Mouse (Mus musculus): ENCODE data around the gene Zfyve28. TPM values are rescaled to one million over a fixed set of nuclear protein-coding genes. Genes with fewer than 3 reads are reported as not detected.

The Zfyve28 gene
- polyA plus RNA-seq, 1 experiment from 2014 or later = not detected

GRCm38 (mm10) chr5:34326249-34326691 is 38.0 kb upstream of the Zfyve28 start:
- ATAC-seq (replicated peaks; ENCODE audit: low FRiP score) (peak; percentile 18; the same call in 1 of the 2 replicates), DNase-seq (ENCODE audit: low spot score) (no peak)
- no peaks in the 10 kb centered on the region for H3K36me3 ChIP-seq (ENCODE audit: control insufficient read depth, insufficient read depth, low read length)
- no peak overlapping the region for H3K27ac ChIP-seq (ENCODE audit: low read depth, low read length)
- H3K4me1 ChIP-seq (replicated peaks; ENCODE audit: control insufficient read depth, insufficient read depth, low read length) = no peaks in the 10 kb centered on the region
- H3K4me2 ChIP-seq = peak overlapping the region; percentile 51
- WGBS = 20% methylated on average over 4 of the region's 4 CpGs
- H3K4me3 ChIP-seq (ENCODE audit: low read depth, low read length) = no peak overlapping the region
- no peaks in the 10 kb centered on the region; the same call in 1 of the 2 replicates for H3K27me3 ChIP-seq (replicated peaks; ENCODE audit: control insufficient read depth, insufficient read depth, low read length)
- H3K9ac ChIP-seq (ENCODE audit: low read depth, low read length) = peak overlapping the region; percentile 17; the same call in 1 of the 2 replicates
- H3K9me3 ChIP-seq (ENCODE audit: control insufficient read depth, low read length) = peaks cover 3% of the 10 kb centered on the region; the same call in 1 of the 2 replicates

GRCm38 (mm10) chr5:34325286-34325685 is 37.0 kb upstream of the Zfyve28 start:
- H3K9me3 ChIP-seq (ENCODE audit: control insufficient read depth, low read length) = peaks cover 2% of the 10 kb centered on the region; the same call in 1 of the 2 replicates
- no peak overlapping the region for H3K4me3 ChIP-seq (ENCODE audit: low read depth, low read length)
- H3K4me1 ChIP-seq (replicated peaks; ENCODE audit: control insufficient read depth, insufficient read depth, low read length) = no peaks in the 10 kb centered on the region
- no peak overlapping the region for H3K27ac ChIP-seq (ENCODE audit: low read depth, low read length)
- no peak for DNase-seq (ENCODE audit: low spot score)
- H3K4me2 ChIP-seq = no peak overlapping the region
- ATAC-seq (replicated peaks; ENCODE audit: low FRiP score) = no peak
- H3K9ac ChIP-seq (ENCODE audit: low read depth, low read length) = no peak overlapping the region
- H3K27me3 ChIP-seq (replicated peaks; ENCODE audit: control insufficient read depth, insufficient read depth, low read length) = no peaks in the 10 kb centered on the region; the same call in 1 of the 2 replicates
- H3K36me3 ChIP-seq (ENCODE audit: control insufficient read depth, insufficient read depth, low read length) = no peaks in the 10 kb centered on the region

GRCm38 (mm10) chr5:34321236-34321635 is 33.0 kb upstream of the Zfyve28 start:
- Histone ChIP-seq H3K27ac (ENCODE audit: low read depth, low read length) (no peak overlapping the region), H3K9ac (ENCODE audit: low read depth, low read length) (no peak overlapping the region), H3K4me3 (ENCODE audit: low read depth, low read length) (no peak overlapping the region), H3K4me1 (replicated peaks; ENCODE audit: control insufficient read depth, insufficient read depth, low read length) (no peaks in the 10 kb centered on the region), H3K36me3 (ENCODE audit: control insufficient read depth, insufficient read depth, low read length) (no peaks in the 10 kb centered on the region), H3K4me2 (no peak overlapping the region), H3K27me3 (replicated peaks; ENCODE audit: control insufficient read depth, insufficient read depth, low read length) (no peaks in the 10 kb centered on the region), H3K9me3 (ENCODE audit: control insufficient read depth, low read length) (no peaks in the 10 kb centered on the region)
- no peak for ATAC-seq (replicated peaks; ENCODE audit: low FRiP score)
- WGBS = 76% methylated on average over 4 of the region's 4 CpGs
- DNase-seq (ENCODE audit: low spot score) = no peak

GRCm38 (mm10) chr5:34319491-34320034 is 31.3 kb upstream of the Zfyve28 start:
- no peak overlapping the region for H3K9ac ChIP-seq (ENCODE audit: low read depth, low read length)
- H3K27me3 ChIP-seq (replicated peaks; ENCODE audit: control insufficient read depth, insufficient read depth, low read length) = no peaks in the 10 kb centered on the region
- H3K36me3 ChIP-seq (ENCODE audit: control insufficient read depth, insufficient read depth, low read length) = no peaks in the 10 kb centered on the region
- H3K27ac ChIP-seq (ENCODE audit: low read depth, low read length) = no peak overlapping the region
- WGBS = 50% methylated on average over 2 of the region's 2 CpGs
- ATAC-seq (replicated peaks; ENCODE audit: low FRiP score) (no peak), DNase-seq (ENCODE audit: low spot score) (no peak)
- no peaks in the 10 kb centered on the region for H3K4me1 ChIP-seq (replicated peaks; ENCODE audit: control insufficient read depth, insufficient read depth, low read length)
- H3K4me3 ChIP-seq (ENCODE audit: low read depth, low read length) = no peak overlapping the region
- no peaks in the 10 kb centered on the region for H3K9me3 ChIP-seq (ENCODE audit: control insufficient read depth, low read length)
- H3K4me2 ChIP-seq = no peak overlapping the region

- H3K4me3 ChIP-seq (ENCODE audit: low read depth, low read length) = no peak overlapping the region
- no peak overlapping the region for H3K27ac ChIP-seq (ENCODE audit: low read depth, low read length)
- H3K9ac ChIP-seq (ENCODE audit: low read depth, low read length) = no peak overlapping the region
- whole genome bisulfite sequencing = 69% methylated on average over 3 of the region's 3 CpGs
- no peaks in the 10 kb centered on the region for H3K4me1 ChIP-seq (replicated peaks; ENCODE audit: control insufficient read depth, insufficient read depth, low read length)
- no peak for DNase-seq (ENCODE audit: low spot score)
- H3K4me2 ChIP-seq = no peak overlapping the region
- no peaks in the 10 kb centered on the region; the same call in 1 of the 2 replicates for H3K27me3 ChIP-seq (replicated peaks; ENCODE audit: control insufficient read depth, insufficient read depth, low read length)
- H3K36me3 ChIP-seq (ENCODE audit: control insufficient read depth, insufficient read depth, low read length) = no peaks in the 10 kb centered on the region
- no peaks in the 10 kb centered on the region for H3K9me3 ChIP-seq (ENCODE audit: control insufficient read depth, low read length)
- ATAC-seq (replicated peaks; ENCODE audit: low FRiP score) = no peak
Observed at GRCm38 (mm10) chr5:34309016-34309415, 20.8 kb upstream of the Zfyve28 start.

- H3K4me2 ChIP-seq = no peak overlapping the region
- H3K27ac ChIP-seq (ENCODE audit: low read depth, low read length) = no peak overlapping the region
- ATAC-seq (replicated peaks; ENCODE audit: low FRiP score) (no peak), DNase-seq (ENCODE audit: low spot score) (no peak)
- H3K9me3 ChIP-seq (ENCODE audit: control insufficient read depth, low read length) = no peaks in the 10 kb centered on the region
- H3K9ac ChIP-seq (ENCODE audit: low read depth, low read length) = no peak overlapping the region
- WGBS = 74% methylated on average over 7 of the region's 7 CpGs
- no peak overlapping the region for H3K4me3 ChIP-seq (ENCODE audit: low read depth, low read length)
- no peaks in the 10 kb centered on the region for H3K36me3 ChIP-seq (ENCODE audit: control insufficient read depth, insufficient read depth, low read length)
- no peaks in the 10 kb centered on the region for H3K4me1 ChIP-seq (replicated peaks; ENCODE audit: control insufficient read depth, insufficient read depth, low read length)
- H3K27me3 ChIP-seq (replicated peaks; ENCODE audit: control insufficient read depth, insufficient read depth, low read length) = no peaks in the 10 kb centered on the region; the same call in 1 of the 2 replicates
Observed at GRCm38 (mm10) chr5:34302377-34302776, 14.1 kb upstream of the Zfyve28 start.

GRCm38 (mm10) chr5:34298937-34299535 is 10.8 kb upstream of the Zfyve28 start:
- no peaks in the 10 kb centered on the region for H3K27me3 ChIP-seq (replicated peaks; ENCODE audit: control insufficient read depth, insufficient read depth, low read length)
- no peak overlapping the region for H3K9ac ChIP-seq (ENCODE audit: low read depth, low read length)
- H3K4me3 ChIP-seq (ENCODE audit: low read depth, low read length) = no peak overlapping the region
- ATAC-seq (replicated peaks; ENCODE audit: low FRiP score) = no peak
- no peak overlapping the region for H3K27ac ChIP-seq (ENCODE audit: low read depth, low read length)
- no peak for DNase-seq (ENCODE audit: low spot score)
- no peaks in the 10 kb centered on the region for H3K9me3 ChIP-seq (ENCODE audit: control insufficient read depth, low read length)
- H3K4me1 ChIP-seq (replicated peaks; ENCODE audit: control insufficient read depth, insufficient read depth, low read length) = no peaks in the 10 kb centered on the region
- no peak overlapping the region for H3K4me2 ChIP-seq
- 75% methylated on average over 10 of the region's 10 CpGs for WGBS
- H3K36me3 ChIP-seq (ENCODE audit: control insufficient read depth, insufficient read depth, low read length) = no peaks in the 10 kb centered on the region

- H3K9ac ChIP-seq (ENCODE audit: low read depth, low read length) = no peak overlapping the region
- WGBS = 50% methylated on average over 4 of the region's 4 CpGs
- no peaks in the 10 kb centered on the region for H3K27me3 ChIP-seq (replicated peaks; ENCODE audit: control insufficient read depth, insufficient read depth, low read length)
- no peak overlapping the region for H3K27ac ChIP-seq (ENCODE audit: low read depth, low read length)
- H3K4me2 ChIP-seq = no peak overlapping the region
- DNase-seq (ENCODE audit: low spot score) = no peak
- H3K36me3 ChIP-seq (ENCODE audit: control insufficient read depth, insufficient read depth, low read length) = no peaks in the 10 kb centered on the region
- H3K9me3 ChIP-seq (ENCODE audit: control insufficient read depth, low read length) = no peaks in the 10 kb centered on the region
- H3K4me3 ChIP-seq (ENCODE audit: low read depth, low read length) = no peak overlapping the region
- no peak for ATAC-seq (replicated peaks; ENCODE audit: low FRiP score)
- no peaks in the 10 kb centered on the region for H3K4me1 ChIP-seq (replicated peaks; ENCODE audit: control insufficient read depth, insufficient read depth, low read length)
Observed at GRCm38 (mm10) chr5:34298061-34298460, 9.8 kb upstream of the Zfyve28 start.

GRCm38 (mm10) chr5:34295141-34295540 is 6.9 kb upstream of the Zfyve28 start:
- no peak overlapping the region for H3K9ac ChIP-seq (ENCODE audit: low read depth, low read length)
- H3K4me2 ChIP-seq = no peak overlapping the region
- WGBS = 78% methylated on average over 2 of the region's 2 CpGs
- peaks cover 12% of the 10 kb centered on the region for H3K27me3 ChIP-seq (replicated peaks; ENCODE audit: control insufficient read depth, insufficient read depth, low read length)
- no peaks in the 10 kb centered on the region for H3K36me3 ChIP-seq (ENCODE audit: control insufficient read depth, insufficient read depth, low read length)
- no peaks in the 10 kb centered on the region for H3K9me3 ChIP-seq (ENCODE audit: control insufficient read depth, low read length)
- H3K4me3 ChIP-seq (ENCODE audit: low read depth, low read length) = no peak overlapping the region
- no peak for DNase-seq (ENCODE audit: low spot score)
- H3K27ac ChIP-seq (ENCODE audit: low read depth, low read length) = no peak overlapping the region
- H3K4me1 ChIP-seq (replicated peaks; ENCODE audit: control insufficient read depth, insufficient read depth, low read length) = no peaks in the 10 kb centered on the region
- ATAC-seq (replicated peaks; ENCODE audit: low FRiP score) = no peak
